Mouse (Mus musculus) lung, embryonic 14.5 days (tissue): ENCODE results near the gene E2f4. TPM values are rescaled to one million over a fixed set of nuclear protein-coding genes. Genes with fewer than 3 reads are reported as not detected.

Source experiments
- ATAC-seq: fragments of 200-750 bp; cut with Nextera tagmentation; 2 replicates; pipeline ENCODE4 v1.8.0; 2017; ENCODE audit warnings: mild to moderate bottlenecking, moderate TSS enrichment, moderate library complexity; ENCODE audit not compliant: insufficient read depth
- DNase-seq: peaks from one replicate; pipeline ENCODE4 v3.0.0-alpha.2; 2015
- H3K27ac ChIP-seq: fragments of 300-500 bp; sonication (generic); 2 replicates; pipeline ENCODE4 v1.5.1; 2014; ENCODE audit warnings: low read depth, mild to moderate bottlenecking, moderate library complexity
- H3K27me3 ChIP-seq: fragments of 300-500 bp; sonication (generic); 2 replicates; pipeline ENCODE4 v1.6.1; 2014; ENCODE audit warnings: low read length, control low read depth; ENCODE audit not compliant: insufficient read depth
- H3K36me3 ChIP-seq: fragments of 300-500 bp; sonication (generic); 2 replicates; pipeline ENCODE4 v1.6.1; 2014; ENCODE audit warnings: control low read depth; ENCODE audit not compliant: insufficient read depth
- H3K4me1 ChIP-seq: fragments of 300-500 bp; sonication (generic); 2 replicates; pipeline ENCODE4 v1.6.1; 2014; ENCODE audit warnings: antibody characterized with exemption, control low read depth; ENCODE audit not compliant: insufficient read depth
- H3K4me2 ChIP-seq: fragments of 300-500 bp; sonication (generic); 2 replicates; pipeline ENCODE4 v1.6.1; 2014; ENCODE audit warnings: mild to moderate bottlenecking
- H3K4me3 ChIP-seq: fragments of 300-500 bp; sonication (generic); 2 replicates; pipeline ENCODE4 v1.5.1; 2014; ENCODE audit warnings: low read depth, low read length
- H3K9ac ChIP-seq: fragments of 300-500 bp; sonication (generic); 2 replicates; pipeline ENCODE4 v1.6.1; 2014
- H3K9me3 ChIP-seq: fragments of 300-500 bp; sonication (generic); 2 replicates; pipeline ENCODE4 v1.6.1; 2016; ENCODE audit warnings: low read depth, low read length, control low read depth
- CTCF ChIP-seq: IDR thresholded peaks from 2 replicates; pipeline ENCODE4 v1.5.1; 2016; ENCODE audit warnings: antibody characterized with exemption, low read depth
- WGBS: fragments of 180-500 bp; shearing (Covaris S2); extraction: QIAGEN DNeasy Blood & Tissue Kit; methylation state at CpG from one replicate; pipeline ENCODE4 v1.1.7; 2014; 5-methylcytosine and 5-hydroxymethylcytosine counted together
- polyA plus RNA-seq: library from polyadenylated mRNA; unstranded; fragments of >200 nt; fragmentation: Nextera tagmentation; extraction: Ambion mirVana; gene quantifications from 2 replicates; pipeline ENCODE4 v1.2.1, GENCODE M21; 2014

E2f4 gene
- polyA plus RNA-seq, 1 experiment from 2014 or later = 112 TPM

DNA sequence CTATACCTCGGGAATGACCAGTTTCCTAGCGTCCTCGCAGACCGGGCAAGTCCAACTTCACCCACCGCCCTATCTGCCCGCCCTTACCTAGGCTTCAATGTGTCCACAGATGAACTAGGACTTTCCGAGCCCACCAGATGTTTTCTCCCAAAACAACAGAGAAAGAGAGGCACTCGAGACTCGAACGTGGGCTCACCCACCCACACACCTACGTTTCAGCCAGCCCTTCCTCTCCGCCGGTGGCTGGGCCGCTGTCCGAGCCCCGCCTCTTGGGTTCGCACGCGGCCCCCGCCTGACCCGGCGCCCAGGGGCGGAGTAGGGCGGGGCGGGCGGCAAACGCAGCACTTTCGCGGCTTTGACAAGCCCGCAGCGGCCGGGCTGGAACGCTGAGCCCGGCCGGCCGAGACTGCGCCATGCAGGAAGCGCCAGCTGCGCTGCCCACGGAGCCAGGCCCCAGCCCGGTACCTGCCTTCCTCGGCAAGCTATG is 28.0 kb upstream of the E2f4 start, which contains the start of gene Hsf4:
Hsf4 (plus strand) TSS at position 341 of the 487 bp plus-strand sequence.
- no peaks in the 10 kb centered on the region for H3K36me3 ChIP-seq
- peak; percentile 65 for DNase-seq
- peak within 1 kb of the TSS; percentile 89 for H3K4me2 ChIP-seq
- H3K9ac ChIP-seq = peak within 1 kb of the TSS; percentile 40
- no peak for TF ChIP-seq CTCF
- peaks cover 76% of the 10 kb centered on the region for H3K27me3 ChIP-seq
- no peaks in the 10 kb centered on the region for H3K9me3 ChIP-seq
- peaks cover 30% of the 10 kb centered on the region for H3K4me1 ChIP-seq
- WGBS = under 1% methylated on average over 42 of the region's 42 CpGs
- no peak within 1 kb of the TSS for H3K27ac ChIP-seq
- peak within 1 kb of the TSS; percentile 44 for H3K4me3 ChIP-seq
- ATAC-seq = peak; percentile 29

DNA sequence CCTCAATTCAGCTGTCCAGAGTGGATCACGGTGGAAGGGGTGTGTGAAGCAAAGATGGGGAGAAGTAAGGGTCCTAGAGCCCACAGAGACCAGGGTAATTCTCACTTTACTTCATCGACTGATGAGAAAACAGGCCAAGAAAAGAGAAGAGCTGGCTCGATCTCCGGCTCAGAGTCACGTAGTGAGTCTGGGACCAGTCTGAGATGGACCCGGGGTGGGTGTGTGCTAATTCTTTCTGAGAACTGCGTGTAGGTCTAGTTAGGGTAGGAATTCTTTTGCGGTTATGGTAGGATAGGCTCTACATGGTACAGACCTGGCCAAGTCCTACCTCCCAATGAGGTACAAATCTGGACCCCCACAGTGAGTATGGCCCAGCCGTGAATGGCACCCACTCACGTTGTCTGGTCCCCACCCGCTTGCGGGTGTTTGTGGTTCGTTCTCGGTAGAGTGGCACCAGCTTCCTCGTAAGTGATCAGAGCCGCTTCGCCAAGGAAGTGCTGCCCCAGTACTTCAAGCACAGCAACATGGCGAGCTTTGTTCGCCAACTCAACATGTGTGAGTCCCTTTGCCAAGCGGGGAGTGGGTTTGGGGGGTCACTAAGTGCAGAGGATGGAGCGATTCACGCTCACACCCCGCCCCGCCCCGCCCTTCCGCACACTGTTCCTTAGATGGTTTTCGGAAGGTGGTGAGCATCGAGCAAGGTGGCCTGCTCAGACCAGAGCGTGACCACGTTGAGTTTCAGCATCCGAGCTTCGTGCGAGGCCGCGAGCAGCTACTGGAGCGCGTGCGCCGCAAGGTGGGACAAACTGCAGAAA is 27.2 kb upstream of the E2f4 start:
- TF ChIP-seq CTCF = no peak
- DNase-seq (no peak), ATAC-seq (no peak)
- no peak overlapping the region for H3K27ac ChIP-seq
- H3K4me1 ChIP-seq = peaks cover 24% of the 10 kb centered on the region
- no peaks in the 10 kb centered on the region for H3K9me3 ChIP-seq
- H3K27me3 ChIP-seq = peaks cover 84% of the 10 kb centered on the region
- H3K4me3 ChIP-seq = peak overlapping the region; percentile 44
- peak overlapping the region; percentile 40; the same call in 1 of the 2 replicates for H3K9ac ChIP-seq
- 4% methylated on average over 39 of the region's 39 CpGs for WGBS
- H3K4me2 ChIP-seq = peak overlapping the region; percentile 89
- H3K36me3 ChIP-seq = no peaks in the 10 kb centered on the region

DNA sequence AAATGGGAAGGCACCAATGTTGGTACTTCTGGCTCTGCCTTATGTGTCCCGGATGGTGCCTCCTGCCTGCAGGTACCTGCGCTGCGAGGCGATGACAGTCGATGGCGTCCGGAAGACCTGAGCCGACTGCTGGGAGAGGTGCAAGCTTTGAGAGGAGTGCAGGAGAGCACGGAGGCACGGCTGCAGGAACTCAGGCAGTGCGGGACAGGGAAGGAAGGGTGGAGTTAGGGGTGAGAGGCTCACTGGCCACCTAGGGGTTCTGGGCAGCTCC is 26.6 kb upstream of the E2f4 start:
- Histone ChIP-seq H3K27me3 (peaks cover 89% of the 10 kb centered on the region), H3K4me3 (no peak overlapping the region), H3K4me2 (no peak overlapping the region), H3K36me3 (no peaks in the 10 kb centered on the region), H3K4me1 (peaks cover 22% of the 10 kb centered on the region), H3K9ac (no peak overlapping the region), H3K27ac (no peak overlapping the region), H3K9me3 (no peaks in the 10 kb centered on the region)
- 4% methylated on average over 11 of the region's 11 CpGs for WGBS
- TF ChIP-seq CTCF = no peak
- no peak for DNase-seq
- ATAC-seq = no peak

DNA sequence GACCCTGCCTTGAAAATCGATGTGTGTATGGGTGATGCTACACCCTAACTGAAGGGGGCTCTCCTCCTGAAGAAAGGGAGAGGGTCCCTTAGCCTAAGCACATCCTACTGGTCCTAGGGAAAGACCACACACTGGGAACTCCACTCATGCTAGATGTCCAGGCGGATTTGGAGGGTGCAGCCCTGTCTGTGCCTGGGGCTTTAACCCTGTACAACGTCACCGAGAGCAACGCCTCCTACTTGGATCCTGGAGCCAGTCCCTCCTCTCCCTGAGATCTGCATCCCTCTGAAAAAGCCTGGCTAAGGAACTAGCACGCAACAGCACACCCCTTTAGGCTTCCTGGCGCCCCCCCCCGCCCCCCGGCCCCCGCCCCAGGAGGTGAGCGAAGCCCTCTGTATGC is 22.1 kb upstream of the E2f4 start:
- 12% methylated on average over 11 of the region's 11 CpGs for WGBS
- H3K4me2 ChIP-seq = peak overlapping the region; percentile 77; the same call in 1 of the 2 replicates

DNA sequence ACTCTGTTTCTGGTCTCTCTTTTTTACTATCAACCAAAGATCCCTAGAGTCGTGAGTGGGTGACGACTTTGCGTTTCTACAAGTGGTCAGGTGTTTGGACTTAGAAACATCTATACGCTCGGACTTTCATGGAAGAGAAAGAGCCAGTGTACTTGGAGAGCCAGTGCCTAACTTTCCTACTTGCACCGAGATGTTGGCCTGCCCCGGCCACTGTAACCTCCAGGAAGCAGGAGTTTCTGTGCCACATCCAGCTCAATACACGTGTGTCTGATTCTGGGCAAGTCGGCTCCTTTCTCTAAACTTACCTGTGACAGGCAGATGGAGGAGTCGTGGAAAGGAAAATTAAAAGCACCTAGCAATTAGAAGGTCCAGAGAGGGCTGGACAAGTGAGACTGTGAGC is 21.6 kb upstream of the E2f4 start, which contains the start of gene Nol3:
Nol3 (plus strand) TSS at position 301 of the 400 bp plus-strand sequence.
- no peak for TF ChIP-seq CTCF
- Histone ChIP-seq H3K4me1 (peaks cover 4% of the 10 kb centered on the region), H3K9me3 (no peaks in the 10 kb centered on the region), H3K36me3 (0 out of 2 replicates have a peak, but pooled peaks cover 2% of the 10 kb centered on the region), H3K9ac (peak within 1 kb of the TSS; percentile 28; the same call in 1 of the 2 replicates), H3K4me2 (peak within 1 kb of the TSS; percentile 77), H3K27me3 (peaks cover 86% of the 10 kb centered on the region), H3K27ac (no peak within 1 kb of the TSS), H3K4me3 (peak within 1 kb of the TSS; percentile 39)
- WGBS = 6% methylated on average over 10 of the region's 10 CpGs
- no peak for ATAC-seq
- DNase-seq = no peak

More for the DNA sequence above, 22.1 kb upstream of the E2f4 start:
- DNase-seq = no peak
- Histone ChIP-seq H3K4me1 (peaks cover 8% of the 10 kb centered on the region), H3K27me3 (peaks cover 90% of the 10 kb centered on the region), H3K9ac (no peak overlapping the region), H3K9me3 (no peaks in the 10 kb centered on the region), H3K27ac (no peak overlapping the region), H3K36me3 (0 out of 2 replicates have a peak, but pooled peaks cover 2% of the 10 kb centered on the region), H3K4me3 (no peak overlapping the region)
- no peak for TF ChIP-seq CTCF
- ATAC-seq = no peak

DNA sequence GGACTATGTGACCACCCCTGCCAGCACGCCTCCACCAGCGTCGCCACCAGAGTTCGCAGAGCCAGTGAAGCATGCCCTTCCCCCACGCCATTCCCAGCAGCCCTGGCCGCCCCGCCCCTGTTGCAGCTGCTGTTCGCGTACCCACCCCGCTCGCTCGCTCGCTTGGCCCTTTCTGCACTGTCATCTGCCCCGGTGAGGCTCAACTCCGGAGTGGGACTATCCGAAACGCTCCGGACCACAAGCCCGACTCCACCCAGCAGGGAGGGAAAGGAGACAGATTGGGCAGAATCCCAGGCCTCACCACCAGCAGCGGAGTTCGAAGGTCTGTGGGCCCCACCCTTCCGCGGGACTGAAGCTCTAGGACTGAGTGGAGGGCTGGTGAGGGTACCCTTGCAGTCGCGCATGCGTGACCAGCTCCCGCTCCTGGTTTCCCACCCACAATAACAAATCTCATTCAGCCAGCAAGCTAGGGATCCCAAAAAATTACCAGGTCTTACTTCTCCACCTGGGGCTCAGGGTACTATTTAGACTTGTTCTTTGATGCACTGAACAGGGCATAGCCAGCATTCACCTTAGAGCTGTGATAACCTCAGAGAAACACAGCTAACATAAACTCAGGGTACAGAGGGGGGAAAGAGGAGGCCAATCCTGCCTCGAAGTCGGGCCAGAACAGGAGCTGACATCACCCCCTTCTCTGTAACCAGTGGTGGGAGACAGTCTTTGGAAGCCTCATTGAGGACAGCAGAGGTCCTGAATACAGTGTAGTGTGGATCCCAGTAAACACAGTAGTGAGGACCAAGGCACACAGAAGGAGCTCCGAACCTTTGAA is 21.0 kb upstream of the E2f4 start:
- 3% methylated on average over 30 of the region's 30 CpGs for WGBS
- no peaks in the 10 kb centered on the region for H3K9me3 ChIP-seq
- peak overlapping the region; percentile 77 for H3K4me2 ChIP-seq
- peaks cover 3% of the 10 kb centered on the region; the same call in 1 of the 2 replicates for H3K4me1 ChIP-seq
- DNase-seq = peak; percentile 66
- peak overlapping the region; percentile 28; the same call in 1 of the 2 replicates for H3K9ac ChIP-seq
- peak; percentile 54 for ATAC-seq
- peak overlapping the region; percentile 39 for H3K4me3 ChIP-seq
- H3K27me3 ChIP-seq = peaks cover 80% of the 10 kb centered on the region
- H3K36me3 ChIP-seq = peaks cover 5% of the 10 kb centered on the region; the same call in 1 of the 2 replicates
- no peak for TF ChIP-seq CTCF
- H3K27ac ChIP-seq = no peak overlapping the region

DNA sequence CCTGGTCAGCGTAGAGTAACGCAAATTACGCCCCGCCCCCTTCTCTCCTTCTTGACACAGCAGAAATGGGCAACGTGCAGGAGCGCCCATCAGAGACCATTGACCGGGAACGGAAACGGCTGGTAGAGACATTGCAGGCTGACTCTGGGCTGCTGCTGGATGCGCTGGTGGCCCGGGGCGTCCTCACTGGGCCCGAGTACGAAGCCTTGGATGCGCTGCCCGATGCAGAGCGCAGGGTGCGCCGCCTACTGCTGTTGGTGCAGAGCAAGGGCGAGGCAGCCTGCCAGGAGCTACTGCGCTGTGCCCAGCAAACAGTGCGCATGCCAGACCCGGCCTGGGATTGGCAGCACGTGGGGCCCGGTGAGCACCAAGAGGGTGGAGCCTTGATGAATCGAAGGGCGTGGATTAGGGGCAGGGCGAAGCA is 18.5 kb upstream of the E2f4 start:
- peaks cover 3% of the 10 kb centered on the region; the same call in 1 of the 2 replicates for H3K4me1 ChIP-seq

More for the DNA sequence above, 18.5 kb upstream of the E2f4 start:
- TF ChIP-seq CTCF = peak; percentile 45; the same call in 1 of the 2 replicates
- Histone ChIP-seq H3K36me3 (peaks cover 13% of the 10 kb centered on the region; the same call in 1 of the 2 replicates), H3K9me3 (no peaks in the 10 kb centered on the region), H3K27me3 (peaks cover 65% of the 10 kb centered on the region), H3K4me3 (peak overlapping the region; percentile 23; the same call in 1 of the 2 replicates), H3K27ac (no peak overlapping the region), H3K4me2 (peak overlapping the region; percentile 47), H3K9ac (no peak overlapping the region)
- DNase-seq (peak; percentile 71), ATAC-seq (peak; percentile 50)
- 6% methylated on average over 28 of the region's 28 CpGs for WGBS
